Mouse (Mus musculus) kidney, postnatal 25 days (tissue): Measurements from ENCODE around the gene Jakmip3.
A peak's percentile ranks its signal among the peaks of the same experiment; 100 is the strongest.

Experiments used
- DNase-seq, 2 experiments: peaks; one replicate each; pipeline ENCODE4 v3.0.0; 2021; ENCODE audit warnings: mixed read lengths in 2 of 2

Jakmip3 gene

DNA sequence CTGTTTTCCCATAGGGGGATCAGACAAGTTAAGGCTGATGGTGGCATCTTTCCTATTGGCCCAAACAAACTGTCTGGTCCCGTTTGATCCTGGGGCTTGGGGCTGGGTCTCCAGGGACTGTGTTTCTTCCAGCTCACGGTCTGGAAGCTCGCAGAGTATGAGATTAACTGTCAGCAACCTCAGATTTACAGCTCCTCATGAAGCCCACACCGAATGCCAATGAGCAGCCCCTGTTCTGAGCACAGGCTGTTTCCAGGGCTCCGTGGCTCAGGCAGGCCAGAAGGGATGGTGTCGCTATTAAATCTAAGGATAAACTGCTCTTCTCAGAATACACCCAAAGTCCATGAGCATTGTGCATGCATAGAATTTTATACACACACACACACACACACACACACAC, 133.7 kb downstream of the Jakmip3 start:
- DNase-seq: no peak

GRCm38 (mm10) chr7:139075054-139075794, 134.7 kb downstream of the Jakmip3 start:
- no peak for DNase-seq

GRCm38 (mm10) chr7:139077283-139077682, 136.8 kb downstream of the Jakmip3 start:
- DNase-seq: no peak

DNA sequence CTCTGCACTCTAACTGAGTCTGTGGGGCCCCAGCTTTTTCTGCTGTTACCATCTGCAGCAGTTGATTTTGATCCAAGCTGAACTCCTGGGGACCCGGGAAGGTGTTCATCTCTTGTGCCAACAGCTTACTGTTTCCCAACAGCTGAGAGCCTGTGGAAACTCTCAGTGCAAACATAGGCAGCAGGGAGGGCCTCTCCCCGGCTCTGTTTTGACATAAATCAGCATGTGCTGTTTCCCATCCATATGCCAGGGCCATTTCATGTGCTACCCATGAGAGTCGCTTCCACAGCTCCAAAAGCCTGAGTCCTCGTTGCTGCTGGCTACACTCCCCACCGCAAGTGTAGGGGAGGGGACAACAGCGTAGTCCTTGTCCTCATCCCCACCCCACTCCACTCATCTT, 137.7 kb downstream of the Jakmip3 start:
- DNase-seq: no peak

- DNase-seq: no peak
Observed at GRCm38 (mm10) chr7:139079141-139079540, 138.6 kb downstream of the Jakmip3 start.

- no peak for DNase-seq
Observed at GRCm38 (mm10) chr7:139080714-139081113, 140.2 kb downstream of the Jakmip3 start.

GRCm38 (mm10) chr7:139081158-139081557, 140.6 kb downstream of the Jakmip3 start:
- no peak for DNase-seq

DNA sequence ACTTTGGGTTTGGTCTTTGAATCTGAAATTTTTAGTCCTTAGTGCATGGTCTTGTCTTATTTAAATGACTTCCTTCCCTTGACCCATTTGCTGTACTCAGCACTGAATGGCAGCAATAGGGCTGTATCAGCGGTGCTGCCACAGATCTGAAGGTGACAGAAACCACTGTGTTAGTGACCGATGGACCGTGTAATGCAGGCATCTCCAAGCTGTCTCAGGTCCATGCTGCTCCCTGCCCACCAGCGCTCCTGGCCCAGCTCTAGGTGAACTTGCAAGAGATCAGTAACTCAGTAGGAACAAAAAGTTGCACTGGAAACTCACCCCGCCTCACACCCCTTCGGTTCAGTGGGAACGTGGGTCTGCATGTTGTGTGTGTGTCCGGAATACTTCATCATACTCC, 141.8 kb downstream of the Jakmip3 start:
- no peak for DNase-seq

DNA sequence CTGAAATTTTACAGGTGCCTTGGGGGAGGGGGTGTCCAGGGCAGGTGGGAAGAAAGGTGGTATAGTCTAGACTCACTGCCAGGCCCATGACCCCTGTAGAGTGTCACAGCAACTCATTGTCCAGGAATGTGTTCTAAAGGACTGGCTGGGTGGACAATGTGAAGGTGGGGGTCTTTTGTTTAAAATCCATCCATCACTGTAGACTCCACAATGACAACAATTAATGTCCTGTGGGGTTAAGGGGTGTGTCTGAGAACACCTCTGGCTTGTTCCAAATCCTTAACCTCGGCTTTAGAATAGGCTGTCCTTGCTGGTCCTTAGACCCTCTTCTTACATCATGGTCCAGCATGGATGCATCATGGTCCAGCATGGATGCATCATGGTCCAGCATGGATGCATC, 143.8 kb downstream of the Jakmip3 start:
- no peak for DNase-seq

GRCm38 (mm10) chr7:139085629-139086194, 145.2 kb downstream of the Jakmip3 start, which contains the start of gene Dpysl4:
Dpysl4 (plus strand) TSS chr7:139086001.
- peak; percentile 60 to 64 for DNase-seq

- no peak for DNase-seq
Observed at GRCm38 (mm10) chr7:139086195-139087158, 145.9 kb downstream of the Jakmip3 start.

DNA sequence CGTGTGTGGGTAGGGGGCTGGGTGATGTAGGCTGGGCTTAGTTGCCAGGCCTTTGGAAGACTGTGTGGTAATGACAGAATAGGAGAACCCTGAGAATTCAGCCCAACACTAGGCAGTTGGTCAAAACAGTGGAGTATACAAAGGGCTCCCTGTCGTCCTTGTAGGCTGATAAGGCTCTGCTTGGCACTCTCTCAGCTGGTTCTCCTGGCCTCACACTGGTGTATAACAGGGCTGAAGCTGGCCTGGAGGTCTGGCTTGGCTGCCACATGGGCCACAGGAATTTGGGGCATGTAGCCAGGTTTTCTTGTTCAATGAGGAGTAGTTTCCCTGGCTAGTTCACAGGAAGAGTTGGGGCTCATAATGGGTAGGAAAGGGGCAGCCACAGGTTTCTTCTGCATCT, 147.3 kb downstream of the Jakmip3 start:
- DNase-seq: no peak

DNA sequence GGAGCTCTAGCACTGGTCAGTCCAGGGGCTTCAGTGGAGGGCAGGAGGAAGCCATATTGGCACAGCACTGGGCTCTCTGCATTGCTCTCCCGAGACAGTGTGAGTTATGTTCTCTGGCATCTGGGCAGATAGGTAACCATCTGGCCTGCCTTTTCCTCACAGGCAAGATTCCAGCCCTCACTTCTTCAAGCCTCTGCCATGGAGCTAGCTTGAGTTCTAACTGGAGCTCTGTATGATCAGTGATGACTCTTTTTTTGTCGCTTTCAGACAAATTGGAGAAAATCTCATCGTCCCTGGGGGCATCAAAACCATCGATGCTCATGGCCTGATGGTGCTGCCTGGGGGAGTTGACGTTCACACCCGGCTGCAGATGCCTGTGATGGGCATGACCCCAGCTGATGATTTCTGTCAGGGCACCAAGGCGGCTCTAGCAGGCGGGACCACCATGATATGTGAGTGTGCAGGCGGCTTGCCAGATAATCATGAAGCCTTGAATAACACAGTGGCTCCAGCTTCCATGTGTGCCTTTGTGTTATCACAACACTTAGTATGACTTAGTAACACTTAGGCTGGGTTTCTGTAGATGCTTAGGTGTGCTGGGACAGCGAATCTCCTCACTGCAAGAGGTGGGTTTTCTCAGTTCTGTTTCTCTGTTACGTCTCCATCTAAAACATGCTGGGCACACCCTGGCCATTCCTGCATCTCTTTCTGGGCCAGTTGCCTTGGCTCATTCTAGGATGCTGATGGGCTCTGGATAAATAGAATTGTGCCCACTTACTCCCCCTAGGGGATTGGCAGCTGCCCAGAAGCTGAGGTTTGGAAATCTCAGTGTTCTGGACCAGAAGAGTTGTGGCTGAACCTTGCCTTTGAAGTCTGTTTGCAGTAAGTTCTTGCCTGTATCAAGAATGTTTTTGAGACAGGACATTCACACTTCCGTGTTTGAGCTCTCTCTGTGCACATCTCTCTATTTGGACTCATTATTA, 149.7 kb downstream of the Jakmip3 start:
- DNase-seq: no peak

GRCm38 (mm10) chr7:139091681-139092080, 151.2 kb downstream of the Jakmip3 start:
- no peak for DNase-seq

DNA sequence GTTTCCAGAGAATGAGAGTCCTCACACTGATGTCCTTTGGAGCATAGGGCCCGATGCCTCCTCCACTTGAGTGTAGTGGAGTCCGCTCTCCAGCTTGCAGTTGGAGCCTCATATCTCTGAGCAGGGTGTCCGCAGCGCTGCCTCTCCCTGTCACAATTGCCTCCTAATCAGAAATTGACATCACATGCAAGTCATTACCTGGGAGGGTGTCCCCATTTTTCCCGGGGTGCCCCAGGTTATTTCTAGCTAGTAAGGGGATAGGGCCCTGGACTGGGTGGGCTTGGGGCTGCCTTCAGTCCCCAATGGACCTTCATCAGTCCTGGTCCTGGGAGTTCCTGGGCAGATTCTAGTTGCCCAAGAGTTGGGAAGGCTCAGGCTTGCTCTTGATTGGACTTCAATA, 152.1 kb downstream of the Jakmip3 start:
- no peak for DNase-seq

- no peak for DNase-seq
Observed at GRCm38 (mm10) chr7:139093124-139093523, 152.6 kb downstream of the Jakmip3 start.

- no peak for DNase-seq
Observed at GRCm38 (mm10) chr7:139093781-139094180, 153.3 kb downstream of the Jakmip3 start.

GRCm38 (mm10) chr7:139094761-139095160, 154.2 kb downstream of the Jakmip3 start:
- DNase-seq: no peak

GRCm38 (mm10) chr7:139095282-139095681, 154.8 kb downstream of the Jakmip3 start:
- no peak for DNase-seq

GRCm38 (mm10) chr7:139096399-139096798, 155.9 kb downstream of the Jakmip3 start:
- DNase-seq: no peak

GRCm38 (mm10) chr7:139100531-139101095, 160.1 kb downstream of the Jakmip3 start:
- DNase-seq: no peak

GRCm38 (mm10) chr7:139101286-139101804, 160.8 kb downstream of the Jakmip3 start:
- no peak for DNase-seq
